Mouse (Mus musculus) layer of hippocampus, adult 18-20 months (tissue): Measurements from ENCODE around the gene Mpp3. TPM values are rescaled to one million over a fixed set of nuclear protein-coding genes. Genes with fewer than 3 reads are reported as not detected.

Source experiments
- DNase-seq, 2 experiments: peaks; one replicate each; pipeline ENCODE4 v3.0.0; 2022; ENCODE audit warnings: low spot score in 2 of 2
- total RNA-seq, 2 experiments: library from RNA; stranded (reverse); gene quantifications; 2 replicates each; pipeline ENCODE4 v1.2.3; 2021

The Mpp3 gene
- total RNA-seq, 2 experiments from 2014 or later: 85.5 to 88.9 TPM

GRCm38 (mm10) chr11:101980603-101981157 is 47.6 kb downstream of the Mpp3 start:
- no peak for DNase-seq

GRCm38 (mm10) chr11:101979140-101979539 is 49.1 kb downstream of the Mpp3 start:
- no peak for DNase-seq

- no peak for DNase-seq
Measured at GRCm38 (mm10) chr11:101976949-101977348, 51.3 kb downstream of the Mpp3 start.

GRCm38 (mm10) chr11:101974923-101975322 is 53.3 kb downstream of the Mpp3 start:
- DNase-seq: no peak

GRCm38 (mm10) chr11:101974181-101974580 is 54.1 kb downstream of the Mpp3 start:
- DNase-seq: no peak

- DNase-seq: no peak
Measured at GRCm38 (mm10) chr11:101973496-101973895, 54.8 kb downstream of the Mpp3 start.

GRCm38 (mm10) chr11:101972651-101973050 is 55.6 kb downstream of the Mpp3 start:
- no peak for DNase-seq

- no peak for DNase-seq
Measured at GRCm38 (mm10) chr11:101972097-101972496, 56.2 kb downstream of the Mpp3 start.

GRCm38 (mm10) chr11:101971410-101971809 is 56.9 kb downstream of the Mpp3 start:
- no peak for DNase-seq

- DNase-seq: no peak
Measured at GRCm38 (mm10) chr11:101969835-101970234, 58.4 kb downstream of the Mpp3 start.

- DNase-seq: peak; percentile 58 to 93
Measured at GRCm38 (mm10) chr11:101968791-101969190, 59.5 kb downstream of the Mpp3 start.

- no peak for DNase-seq
Measured at GRCm38 (mm10) chr11:101968311-101968710, 60.0 kb downstream of the Mpp3 start.

GRCm38 (mm10) chr11:101966965-101967614 is 61.2 kb downstream of the Mpp3 start, which contains the start of gene Sost:
Gene Sost, minus strand, starts transcription at chr11:101967015.
- no peak for DNase-seq

GRCm38 (mm10) chr11:101965553-101965952 is 62.7 kb downstream of the Mpp3 start:
- no peak for DNase-seq

GRCm38 (mm10) chr11:101964647-101965046 is 63.6 kb downstream of the Mpp3 start:
- DNase-seq: no peak

- no peak for DNase-seq
Measured at GRCm38 (mm10) chr11:101963473-101964291, 64.6 kb downstream of the Mpp3 start.

GRCm38 (mm10) chr11:101963043-101963442 is 65.2 kb downstream of the Mpp3 start:
- DNase-seq: no peak

- no peak for DNase-seq
Measured at GRCm38 (mm10) chr11:101957476-101957875, 70.8 kb downstream of the Mpp3 start.

- no peak for DNase-seq
Measured at GRCm38 (mm10) chr11:101953441-101953840, 74.8 kb downstream of the Mpp3 start.

- DNase-seq: no peak
Measured at GRCm38 (mm10) chr11:101952541-101953341, 75.5 kb downstream of the Mpp3 start.

GRCm38 (mm10) chr11:101950021-101950420 is 78.2 kb downstream of the Mpp3 start:
- DNase-seq: no peak
